Mouse (Mus musculus): Measurements from ENCODE around the gene Etfbkmt. TPM values are rescaled to one million over a fixed set of nuclear protein-coding genes. Genes with fewer than 3 reads are reported as not detected.

The Etfbkmt gene
- 1 to 10 TPM in 1 of 2 experiments, under 1 TPM in 1; 0.32 to 2.3 TPM for polyA plus RNA-seq (2012; fragmentation: generic; extraction: Trizol)

GRCm38 (mm10) chr6:149139471-149139870, at the start of gene Etfbkmt:
Gene Etfbkmt (plus strand): TSS chr6:149139849.

GRCm38 (mm10) chr6:149101076-149101942, 38.3 kb upstream of the Etfbkmt start, which contains the start of gene Dennd5b:
Gene Dennd5b (minus strand): TSS chr6:149101680.

GRCm38 (mm10) chr6:149129870-149130269, 9.8 kb upstream of the Etfbkmt start, which contains the start of gene Gm10203:
Gene Gm10203 (plus strand): TSS chr6:149130170.

GRCm38 (mm10) chr6:149188041-149188924, 48.6 kb downstream of the Etfbkmt start, which contains the start of gene Amn1:
Gene Amn1 (minus strand): TSS chr6:149188712.

Other genes starting within 250 kb of the Etfbkmt start
- 1 to 10 TPM in 1 of 2 experiments, under 1 TPM in 1; 0.70 to 8.1 TPM for gene Caprin2, start 243.6 kb upstream of the Etfbkmt start, polyA plus RNA-seq (2012; fragmentation: generic; extraction: Trizol)
- 1 to 10 TPM in 1 of 2 experiments, under 1 TPM in 1; 0.88 to 1.7 TPM for gene Sinhcaf, start 193.4 kb upstream of the Etfbkmt start, polyA plus RNA-seq (2012; fragmentation: generic; extraction: Trizol)
- gene Dennd5b, start 38.2 kb upstream of the Etfbkmt start, polyA plus RNA-seq (2012; fragmentation: generic; extraction: Trizol) = 1 to 10 TPM in 1 of 2 experiments, under 1 TPM in 1; 0.99 to 2.2 TPM
- gene Gm10203, start 9.7 kb upstream of the Etfbkmt start, polyA plus RNA-seq (2012; fragmentation: generic; extraction: Trizol) = not detected
- gene Amn1, start 48.9 kb downstream of the Etfbkmt start, polyA plus RNA-seq (2012; fragmentation: generic; extraction: Trizol) = 1 to 10 TPM in 1 of 2 experiments, under 1 TPM in 1; 0.50 to 8.9 TPM
- 1 to 10 TPM in 1 of 2 experiments, under 1 TPM in 1; 0.47 to 5.0 TPM for gene Resf1, start 169.6 kb downstream of the Etfbkmt start, polyA plus RNA-seq (2012; fragmentation: generic; extraction: Trizol)

Measured in C3H10T1/2 (cell line).